Mouse (Mus musculus) neural tube, embryonic 12.5 days (tissue): Measurements from ENCODE around the gene Nlrp6. TPM values are rescaled to one million over a fixed set of nuclear protein-coding genes. Genes with fewer than 3 reads are reported as not detected.

Experiments
- ATAC-seq: fragments of 200-750 bp; cut with Nextera tagmentation; 2 replicates; pipeline ENCODE4 v1.8.0; 2017; ENCODE audit warnings: low read depth, mild to moderate bottlenecking, moderate TSS enrichment, moderate library complexity; ENCODE audit not compliant: low FRiP score
- H3K27ac ChIP-seq: fragments of 300-500 bp; sonication (generic); 2 replicates; pipeline ENCODE4 v1.5.1; 2016
- H3K27me3 ChIP-seq: fragments of 300-500 bp; sonication (generic); replicated peaks from 2 replicates; pipeline ENCODE4 v1.6.1; 2016; ENCODE audit warnings: mild to moderate bottlenecking
- H3K36me3 ChIP-seq: fragments of 300-500 bp; sonication (generic); 2 replicates; pipeline ENCODE4 v1.6.1; 2016; ENCODE audit warnings: mild to moderate bottlenecking
- H3K4me1 ChIP-seq: fragments of 300-500 bp; sonication (generic); 2 replicates; pipeline ENCODE4 v1.6.1; 2016
- H3K4me2 ChIP-seq: fragments of 300-500 bp; sonication (generic); replicated peaks from 2 replicates; pipeline ENCODE4 v1.6.1; 2016; ENCODE audit warnings: mild to moderate bottlenecking
- H3K4me3 ChIP-seq: fragments of 300-500 bp; sonication (generic); 2 replicates; pipeline ENCODE4 v1.5.1; 2016
- H3K9ac ChIP-seq: fragments of 300-500 bp; sonication (generic); 2 replicates; pipeline ENCODE4 v1.6.1; 2016; ENCODE audit warnings: mild to moderate bottlenecking
- H3K9me3 ChIP-seq: fragments of 300-500 bp; sonication (generic); 2 replicates; pipeline ENCODE4 v1.6.1; 2016; ENCODE audit warnings: mild to moderate bottlenecking
- WGBS: fragments of 180-500 bp; shearing (Covaris S2); methylation state at CpG from one replicate; pipeline ENCODE4 v1.1.7; 2016; 5-methylcytosine and 5-hydroxymethylcytosine counted together
- polyA plus RNA-seq: library from polyadenylated mRNA; unstranded; fragments of >200 nt; fragmentation: Nextera tagmentation; extraction: Ambion mirVana; gene quantifications from 2 replicates; pipeline ENCODE4 v1.2.1, GENCODE M21; 2016

Gene Nlrp6
- polyA plus RNA-seq, 1 experiment from 2014 or later, result 0.08 TPM

DNA sequence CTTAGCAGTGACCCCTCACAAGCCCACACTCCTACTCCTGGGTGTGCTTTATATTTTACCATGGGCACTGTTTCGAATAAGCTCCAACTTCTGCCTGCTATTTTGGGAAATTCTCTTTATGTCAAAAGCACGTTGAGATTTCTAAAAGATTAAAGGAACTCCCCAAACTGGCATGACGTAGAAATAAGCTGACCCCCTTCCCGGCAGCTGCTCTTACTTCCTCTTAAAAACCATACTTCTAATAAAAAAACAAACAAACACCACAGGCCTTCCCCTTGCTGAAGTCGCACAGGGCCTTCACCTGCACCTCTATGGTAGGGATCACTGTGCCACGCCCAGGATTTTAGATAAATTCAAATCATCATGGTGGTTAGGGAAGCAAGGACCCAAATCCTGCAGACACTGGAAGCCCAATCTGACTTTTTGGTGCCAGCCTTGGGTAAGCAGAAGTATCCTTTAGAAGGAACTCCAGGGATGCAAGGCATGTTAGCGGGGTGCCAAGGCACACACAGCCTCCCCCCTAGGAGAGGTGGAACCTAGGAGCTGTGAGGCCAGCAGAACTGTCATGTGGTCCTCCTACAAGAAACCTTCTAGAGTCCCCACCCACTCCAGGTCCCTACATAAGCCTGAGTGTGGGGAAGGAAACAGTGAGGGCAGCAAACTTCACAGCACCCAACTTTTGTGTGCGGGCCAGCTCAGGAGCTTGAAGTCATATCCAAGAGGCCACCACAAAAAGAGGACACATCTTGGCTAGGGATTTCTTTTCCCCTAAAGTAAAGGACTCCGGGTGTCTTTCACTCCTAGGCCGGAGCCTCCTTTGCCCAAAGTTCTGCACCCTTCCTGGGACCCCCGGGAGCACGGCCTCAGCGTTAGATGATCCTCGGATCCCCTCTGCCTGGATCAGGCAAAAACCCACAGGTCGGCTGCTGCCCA, 33.4 kb downstream of the Nlrp6 start:
- Histone ChIP-seq H3K36me3 (no peaks in the 10 kb centered on the region), H3K4me1 (peaks cover 30% of the 10 kb centered on the region), H3K27ac (no peak overlapping the region), H3K27me3 (no peaks in the 10 kb centered on the region), H3K9me3 (no peaks in the 10 kb centered on the region), H3K4me3 (peak overlapping the region; percentile 41; the same call in 1 of the 2 replicates), H3K9ac (no peak overlapping the region), H3K4me2 (peak overlapping the region; percentile 60)
- WGBS, result 70% methylated on average over 15 of the region's 15 CpGs
- no peak for ATAC-seq

DNA sequence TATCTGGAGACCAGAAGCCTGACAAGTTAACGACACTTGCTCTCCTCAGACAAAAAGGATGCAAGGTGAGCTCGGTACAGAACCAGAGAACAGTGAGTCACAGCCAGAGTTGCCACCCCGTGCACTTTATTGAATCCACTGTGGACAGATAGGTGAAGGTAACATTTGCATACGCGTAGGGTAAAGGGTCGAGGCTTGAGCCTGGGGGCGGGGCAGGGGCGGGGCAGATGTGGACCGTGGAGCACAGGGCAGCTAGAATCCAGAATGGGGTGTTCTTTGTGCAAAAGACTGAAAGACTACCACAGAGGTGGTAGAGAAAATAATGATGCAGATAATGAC, 34.0 kb downstream of the Nlrp6 start:
- Histone ChIP-seq H3K9me3 (no peaks in the 10 kb centered on the region), H3K27me3 (no peaks in the 10 kb centered on the region), H3K27ac (no peak overlapping the region), H3K4me3 (peak overlapping the region; percentile 41; the same call in 1 of the 2 replicates), H3K4me2 (peak overlapping the region; percentile 60), H3K4me1 (peaks cover 36% of the 10 kb centered on the region), H3K9ac (no peak overlapping the region), H3K36me3 (no peaks in the 10 kb centered on the region)
- WGBS, result 8% methylated on average over 9 of the region's 9 CpGs
- ATAC-seq, result no peak

DNA sequence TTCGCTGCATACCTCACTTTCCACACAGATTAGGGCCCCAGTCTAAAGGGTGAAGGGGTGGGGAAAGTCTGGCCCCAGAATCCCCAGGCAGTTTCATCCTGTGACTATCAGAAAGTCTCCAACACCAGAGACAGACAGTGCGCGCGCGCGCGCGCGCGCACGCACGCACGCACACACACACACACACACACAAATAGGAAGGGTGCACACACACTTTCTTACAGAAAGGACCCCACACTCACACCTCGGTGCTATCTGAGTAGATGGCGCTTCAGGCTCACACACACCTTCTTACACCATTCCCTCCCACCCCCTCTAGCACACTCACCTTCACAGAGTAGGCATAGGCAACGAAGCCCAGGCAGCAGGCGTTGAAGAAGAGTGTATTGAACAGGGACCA, 34.6 kb downstream of the Nlrp6 start:
- H3K27ac ChIP-seq, result no peak overlapping the region
- H3K4me2 ChIP-seq, result peak overlapping the region; percentile 60
- ATAC-seq, result 0 out of 2 replicates have a peak, but pooled peaks have one; percentile 23
- H3K27me3 ChIP-seq, result no peaks in the 10 kb centered on the region
- peak overlapping the region; percentile 45 for H3K9ac ChIP-seq
- no peaks in the 10 kb centered on the region for H3K9me3 ChIP-seq
- H3K36me3 ChIP-seq, result no peaks in the 10 kb centered on the region
- peaks cover 31% of the 10 kb centered on the region for H3K4me1 ChIP-seq
- 18% methylated on average over 17 of the region's 17 CpGs for WGBS
- H3K4me3 ChIP-seq, result peak overlapping the region; percentile 41

DNA sequence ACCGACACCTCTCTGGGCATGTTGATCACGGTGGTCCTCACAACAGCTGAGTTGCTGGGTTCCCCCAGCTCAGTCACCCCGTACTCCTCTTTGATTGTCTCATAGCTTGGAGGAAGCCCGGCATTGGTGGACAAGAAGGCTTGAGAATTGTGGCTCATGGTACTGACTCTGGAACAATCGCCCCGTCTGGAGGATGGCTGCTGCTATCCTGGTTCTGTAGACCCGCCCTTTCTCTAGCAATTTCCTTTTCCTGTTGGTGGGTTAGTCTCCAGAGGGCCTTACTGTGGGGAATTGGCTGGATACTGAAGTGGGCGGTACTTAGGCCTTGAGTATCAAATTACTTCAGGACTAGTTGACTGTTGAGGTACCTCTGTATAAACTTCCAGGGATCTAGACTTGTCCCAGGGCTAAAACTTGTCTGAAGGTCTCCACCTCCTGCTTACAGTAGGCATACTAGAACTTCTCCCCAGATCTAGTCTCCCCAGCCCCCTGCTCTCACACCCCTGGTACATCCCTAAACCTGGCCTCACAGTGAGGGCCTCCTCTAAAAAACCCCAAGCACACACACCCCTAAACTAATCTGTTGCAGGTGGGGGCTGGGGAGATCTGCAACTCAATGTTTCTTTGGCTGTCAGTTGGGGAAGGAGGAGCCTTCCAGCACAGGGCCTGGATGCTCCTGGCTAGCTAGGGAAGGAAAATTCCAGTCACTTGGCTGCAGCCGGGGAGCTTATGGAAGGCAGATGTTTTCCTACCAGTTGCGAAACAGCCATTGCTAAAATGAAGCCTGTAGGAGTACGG, 35.3 kb downstream of the Nlrp6 start, which contains the start of the genes Gm45717 and Ifitm2:
Gm45717 (minus strand) TSS at position 180 of the 798 bp plus-strand sequence.
Ifitm2 (minus strand) TSS at position 230 of the 798 bp plus-strand sequence.
- Histone ChIP-seq H3K36me3 (no peaks in the 10 kb centered on the region), H3K9me3 (no peaks in the 10 kb centered on the region), H3K9ac (peak within 1 kb of the TSS; percentile 45), H3K4me2 (peak within 1 kb of the TSS; percentile 60), H3K27me3 (no peaks in the 10 kb centered on the region), H3K27ac (no peak within 1 kb of the TSS), H3K4me3 (peak within 1 kb of the TSS; percentile 41), H3K4me1 (peaks cover 25% of the 10 kb centered on the region)
- WGBS, result 20% methylated on average over 11 of the region's 11 CpGs
- 0 out of 2 replicates have a peak, but pooled peaks have one; percentile 34 for ATAC-seq

DNA sequence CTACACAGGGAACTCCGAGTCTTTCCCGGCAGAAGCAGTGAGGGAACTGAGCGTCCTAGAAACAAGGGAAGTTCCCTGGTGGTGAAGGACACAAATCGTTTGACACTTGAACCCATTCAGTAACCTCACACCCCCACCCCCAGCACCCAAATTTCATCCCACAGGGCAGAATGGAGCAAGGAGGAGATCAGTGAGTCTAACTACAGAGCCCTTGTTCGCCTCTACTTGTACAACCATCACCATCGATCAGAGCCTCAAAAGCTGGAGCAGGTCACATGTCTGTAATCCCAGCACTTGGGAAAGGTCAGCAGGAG, 35.8 kb downstream of the Nlrp6 start:
- H3K4me3 ChIP-seq, result no peak overlapping the region
- H3K4me2 ChIP-seq, result no peak overlapping the region
- H3K27me3 ChIP-seq, result no peaks in the 10 kb centered on the region
- WGBS, result 58% methylated on average over 6 of the region's 6 CpGs
- H3K9me3 ChIP-seq, result no peaks in the 10 kb centered on the region
- no peak for ATAC-seq
- H3K4me1 ChIP-seq, result peaks cover 20% of the 10 kb centered on the region
- no peak overlapping the region for H3K27ac ChIP-seq
- no peak overlapping the region for H3K9ac ChIP-seq
- no peaks in the 10 kb centered on the region for H3K36me3 ChIP-seq

DNA sequence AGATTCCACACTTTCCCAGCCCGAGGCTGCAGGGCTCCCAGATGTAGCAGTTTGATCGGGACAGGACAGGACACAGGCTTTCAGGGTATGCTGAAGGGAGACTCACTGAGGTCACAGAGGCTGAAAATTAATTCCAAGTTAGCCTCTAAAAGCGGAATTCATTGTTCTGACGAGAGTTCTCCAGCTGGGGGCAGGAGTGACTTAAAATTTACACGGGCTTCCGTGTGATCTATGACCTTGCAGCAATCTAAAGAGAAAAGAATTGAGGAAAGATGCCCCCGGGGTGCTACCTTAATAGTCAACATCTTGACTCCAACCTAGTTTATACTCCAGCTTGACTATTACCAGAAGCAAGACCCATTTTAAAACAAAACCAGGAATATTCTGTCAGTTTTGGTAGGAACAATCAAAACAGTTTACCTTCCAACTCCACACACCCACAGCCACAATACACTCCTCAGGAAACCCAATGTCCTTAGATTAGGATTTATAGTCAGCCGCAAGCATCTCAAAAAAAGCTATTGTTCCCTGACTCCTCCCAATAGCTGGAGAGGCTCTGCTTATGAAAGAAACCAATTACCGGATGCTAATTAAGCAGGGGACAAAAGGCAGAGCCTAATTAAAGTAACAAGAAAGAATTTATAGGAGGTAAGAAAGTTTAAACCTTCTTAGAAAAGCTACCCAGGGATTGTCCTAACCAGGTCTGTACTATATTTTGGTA, 38.6 kb downstream of the Nlrp6 start:
- H3K4me1 ChIP-seq, result peaks cover 17% of the 10 kb centered on the region

DNA sequence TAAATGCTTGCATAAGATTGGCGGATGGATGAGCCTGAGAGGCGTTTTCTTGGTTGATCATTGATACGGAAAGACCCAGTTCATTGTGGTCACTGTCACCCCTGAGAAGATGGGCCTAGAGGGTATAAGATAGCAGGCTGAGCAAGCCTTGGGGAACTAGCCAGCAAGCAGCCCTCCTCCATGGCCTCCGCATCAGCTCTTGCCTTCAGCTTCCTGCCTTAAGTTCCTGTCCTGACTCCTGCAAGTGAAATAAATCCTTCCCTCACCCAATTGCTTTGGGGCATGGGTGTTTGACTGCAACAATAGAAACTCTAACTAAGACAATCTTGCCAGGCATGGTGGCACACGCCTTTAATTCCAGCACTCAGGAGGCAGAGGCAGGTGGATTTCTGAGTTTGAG, 39.3 kb downstream of the Nlrp6 start:
- no peaks in the 10 kb centered on the region for H3K9me3 ChIP-seq
- no peak overlapping the region for H3K27ac ChIP-seq
- no peaks in the 10 kb centered on the region for H3K36me3 ChIP-seq
- WGBS, result 54% methylated on average over 5 of the region's 5 CpGs
- no peak overlapping the region for H3K4me3 ChIP-seq
- no peaks in the 10 kb centered on the region for H3K27me3 ChIP-seq
- no peak for ATAC-seq
- H3K4me1 ChIP-seq, result peaks cover 16% of the 10 kb centered on the region; the same call in 1 of the 2 replicates
- no peak overlapping the region for H3K9ac ChIP-seq
- no peak overlapping the region for H3K4me2 ChIP-seq

More for the DNA sequence above, 38.6 kb downstream of the Nlrp6 start:
- Histone ChIP-seq H3K4me2 (0 out of 2 replicates have a peak overlapping the region, but pooled peaks have one; percentile 0), H3K9me3 (no peaks in the 10 kb centered on the region), H3K9ac (no peak overlapping the region), H3K27me3 (no peaks in the 10 kb centered on the region), H3K4me3 (no peak overlapping the region), H3K27ac (no peak overlapping the region), H3K36me3 (no peaks in the 10 kb centered on the region)
- ATAC-seq, result 0 out of 2 replicates have a peak, but pooled peaks have one; percentile 41
- 2% methylated on average over 9 of the region's 9 CpGs for WGBS

DNA sequence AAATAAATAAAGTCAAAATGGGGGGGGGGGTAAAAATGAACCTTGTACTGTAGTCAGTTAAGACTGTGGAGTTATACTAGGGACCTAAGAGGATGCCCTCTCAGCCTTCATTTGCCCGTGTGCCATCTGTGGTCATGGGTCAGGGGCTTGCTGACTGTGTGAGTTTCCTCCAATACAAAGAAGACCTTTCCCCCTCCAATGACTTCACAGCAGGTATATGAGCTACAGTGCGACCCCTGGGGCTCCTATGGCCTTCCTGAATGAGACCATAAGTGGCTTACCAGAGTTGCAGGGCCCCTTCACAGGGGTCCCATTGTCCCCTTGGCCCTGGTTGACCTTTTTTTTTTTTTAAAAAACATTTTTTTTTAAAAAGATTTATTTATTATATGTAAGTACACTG, 40.7 kb downstream of the Nlrp6 start:
- H3K27ac ChIP-seq, result no peak overlapping the region
- 36% methylated on average over 2 of the region's 2 CpGs for WGBS
- H3K9ac ChIP-seq, result no peak overlapping the region
- H3K36me3 ChIP-seq, result no peaks in the 10 kb centered on the region
- peaks cover 14% of the 10 kb centered on the region; the same call in 1 of the 2 replicates for H3K4me1 ChIP-seq
- no peak overlapping the region for H3K4me2 ChIP-seq
- no peak for ATAC-seq
- no peaks in the 10 kb centered on the region for H3K27me3 ChIP-seq
- H3K9me3 ChIP-seq, result no peaks in the 10 kb centered on the region
- no peak overlapping the region for H3K4me3 ChIP-seq

DNA sequence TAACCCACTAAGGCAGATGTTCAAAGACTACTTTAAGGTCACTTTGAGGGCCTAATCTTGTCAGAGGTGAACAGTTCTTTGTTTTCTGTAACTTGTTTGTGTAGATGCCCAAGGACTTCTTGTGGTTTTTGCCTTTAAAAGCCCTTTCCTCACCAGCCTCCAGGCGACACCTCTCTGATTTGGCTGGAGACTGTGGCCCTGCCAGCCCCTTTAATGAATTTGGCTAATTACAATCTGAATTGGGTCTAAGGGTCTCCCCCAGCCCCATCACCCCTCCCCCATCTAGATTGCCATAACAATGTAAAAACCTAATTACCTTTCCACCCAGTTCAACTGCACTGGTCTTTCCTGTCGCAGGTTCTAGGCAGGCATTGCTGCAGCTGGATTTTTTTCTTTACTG, 42.0 kb downstream of the Nlrp6 start:
- Histone ChIP-seq H3K4me2 (no peak overlapping the region), H3K27me3 (no peaks in the 10 kb centered on the region), H3K36me3 (no peaks in the 10 kb centered on the region), H3K4me3 (no peak overlapping the region), H3K4me1 (peaks cover 14% of the 10 kb centered on the region; the same call in 1 of the 2 replicates), H3K27ac (no peak overlapping the region), H3K9me3 (no peaks in the 10 kb centered on the region), H3K9ac (no peak overlapping the region)
- ATAC-seq, result no peak
- 43% methylated on average over 2 of the region's 2 CpGs for WGBS

DNA sequence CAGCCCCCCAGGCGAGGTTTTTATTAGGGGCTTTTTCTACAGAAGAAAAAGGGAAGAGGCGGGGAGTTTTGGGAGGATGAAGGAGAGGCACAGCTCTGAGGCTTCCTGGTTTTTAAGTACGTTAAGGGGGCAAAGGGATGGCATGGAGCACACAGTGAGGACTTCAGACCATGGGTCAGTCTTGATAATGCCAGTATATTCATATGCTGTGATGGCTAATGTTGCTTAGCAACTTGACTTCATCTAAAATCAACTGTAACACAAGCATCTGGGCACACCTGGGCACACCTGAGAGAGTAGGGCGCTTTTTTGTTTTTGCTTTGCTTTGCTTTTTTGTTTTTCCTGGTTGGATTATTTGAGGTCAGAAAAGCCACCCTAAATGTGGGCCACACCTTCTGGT, 46.2 kb downstream of the Nlrp6 start, which contains the start of gene Ifitm1:
Ifitm1 (plus strand) TSS at position 301 of the 400 bp plus-strand sequence.
- ATAC-seq, result no peak
- Histone ChIP-seq H3K27me3 (peaks cover 3% of the 10 kb centered on the region; the same call in 1 of the 2 replicates), H3K4me3 (no peak within 1 kb of the TSS), H3K9me3 (no peaks in the 10 kb centered on the region), H3K36me3 (no peaks in the 10 kb centered on the region), H3K9ac (no peak within 1 kb of the TSS), H3K4me2 (no peak within 1 kb of the TSS), H3K4me1 (no peaks in the 10 kb centered on the region; the same call in 1 of the 2 replicates), H3K27ac (no peak within 1 kb of the TSS)
- WGBS, result 77% methylated on average over 4 of the region's 4 CpGs

DNA sequence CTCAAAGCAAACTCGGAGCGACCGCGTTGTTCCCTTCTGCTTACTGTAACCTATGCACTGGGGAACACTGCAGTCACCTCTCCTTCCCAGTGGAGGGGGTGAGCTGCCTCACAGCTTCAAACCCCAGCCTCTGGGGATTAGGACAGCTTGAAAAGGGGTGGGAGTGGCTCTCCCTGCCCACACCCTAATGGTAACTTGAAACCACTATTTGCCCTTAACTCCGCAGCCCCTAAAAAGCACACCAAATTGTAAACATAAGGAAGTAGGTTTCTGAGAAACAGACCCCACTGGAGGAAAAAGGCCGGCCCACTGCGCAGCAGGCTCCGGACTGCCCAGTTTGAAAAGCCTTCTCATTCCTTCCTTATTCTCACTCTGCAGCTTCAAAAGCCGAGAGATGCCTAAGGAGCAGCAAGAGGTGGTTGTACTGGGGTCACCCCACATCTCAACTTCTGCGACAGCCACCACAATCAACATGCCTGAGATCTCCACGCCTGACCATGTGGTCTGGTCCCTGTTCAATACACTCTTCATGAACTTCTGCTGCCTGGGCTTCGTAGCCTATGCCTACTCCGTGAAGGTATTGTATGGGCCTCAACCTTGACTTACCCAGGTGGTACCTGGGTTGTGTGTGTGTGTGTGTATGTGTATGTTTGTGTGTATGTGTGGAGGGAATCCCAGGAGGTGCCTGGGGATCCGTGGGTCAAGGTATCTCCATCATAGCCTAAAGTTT, 47.3 kb downstream of the Nlrp6 start:
- Histone ChIP-seq H3K27me3 (peaks cover 3% of the 10 kb centered on the region; the same call in 1 of the 2 replicates), H3K9me3 (no peaks in the 10 kb centered on the region), H3K9ac (no peak overlapping the region), H3K4me2 (no peak overlapping the region), H3K4me1 (no peaks in the 10 kb centered on the region; the same call in 1 of the 2 replicates), H3K36me3 (no peaks in the 10 kb centered on the region), H3K27ac (no peak overlapping the region), H3K4me3 (no peak overlapping the region)
- WGBS, result 4% methylated on average over 14 of the region's 14 CpGs
- no peak for ATAC-seq
